Mouse (Mus musculus): ENCODE measurements around the gene Cradd.

DNA sequence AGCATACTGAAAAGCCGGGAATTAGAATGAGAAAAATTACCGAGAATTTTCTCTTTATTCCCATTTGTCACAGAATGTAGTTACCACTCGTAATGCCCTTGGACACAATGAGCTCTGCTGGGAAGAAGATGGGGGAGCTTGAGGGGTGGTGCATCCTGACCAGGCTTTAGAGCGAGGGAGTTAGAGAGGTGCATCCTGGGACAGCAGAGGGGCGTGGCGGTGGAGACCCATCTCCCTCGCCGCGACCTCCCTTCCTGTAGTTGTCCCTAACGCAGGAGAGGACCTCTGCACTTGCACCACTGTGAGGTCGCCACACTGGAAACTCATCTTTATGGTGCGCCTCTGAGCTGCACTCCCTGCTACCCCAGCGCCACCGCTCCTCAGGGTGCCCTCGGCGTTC, 72.3 kb downstream of the Cradd start:
- TF ChIP-seq CTCF (IDR thresholded peaks at IDR 0.05; ENCODE audit: low read depth), result no peak
- no peak for TF ChIP-seq EP300 (IDR thresholded peaks at IDR 0.05; ENCODE audit: low read depth)
